Mouse (Mus musculus) liver, postnatal 0 days (tissue): ENCODE measurements around the gene Gfpt1.
"Not testable (repeated sequence)": the region's sequence is repeated elsewhere in the genome, so short reads cannot be mapped to it uniquely, and the experiment has no call there.

Experiments used
- CTCF ChIP-seq: sonication (generic); IDR thresholded peaks from 2 replicates; pipeline ENCODE4 v1.5.1; 2016; ENCODE audit warnings: antibody characterized with exemption, low read depth
- EP300 ChIP-seq: IDR thresholded peaks from 2 replicates; pipeline ENCODE4 v1.6.1; 2016; ENCODE audit warnings: antibody characterized with exemption, low read depth, mild to moderate bottlenecking

- TF ChIP-seq EP300, CTCF: not testable (repeated sequence)
Observed at GRCm38 (mm10) chr6:87048712-87049111, 6.1 kb downstream of the Gfpt1 start.
